Mouse (Mus musculus) left cerebral cortex, postnatal 25 days (tissue): ENCODE results near the gene Tmem178b. TPM values are rescaled to one million over a fixed set of nuclear protein-coding genes. Genes with fewer than 3 reads are reported as not detected.
A peak's percentile ranks its signal among the peaks of the same experiment; 100 is the strongest.

Experiments used
- DNase-seq, 2 experiments: peaks; one replicate each; pipeline ENCODE4 v3.0.0; 2022; ENCODE audit warnings: low spot score in 2 of 2, mixed read lengths in 1 of 2
- intact Hi-C: fragments of 180-260 bp; cut with DNase I; formaldehyde crosslinking; loops from one replicate; pipeline ENCODE4 v1.15.1; 2025
- total RNA-seq, 2 experiments: library from RNA; stranded (reverse); gene quantifications; 2 replicates each; pipeline ENCODE4 v1.2.3; 2021

Tmem178b gene
- total RNA-seq, 2 experiments from 2014 or later = 278 to 312 TPM

DNA sequence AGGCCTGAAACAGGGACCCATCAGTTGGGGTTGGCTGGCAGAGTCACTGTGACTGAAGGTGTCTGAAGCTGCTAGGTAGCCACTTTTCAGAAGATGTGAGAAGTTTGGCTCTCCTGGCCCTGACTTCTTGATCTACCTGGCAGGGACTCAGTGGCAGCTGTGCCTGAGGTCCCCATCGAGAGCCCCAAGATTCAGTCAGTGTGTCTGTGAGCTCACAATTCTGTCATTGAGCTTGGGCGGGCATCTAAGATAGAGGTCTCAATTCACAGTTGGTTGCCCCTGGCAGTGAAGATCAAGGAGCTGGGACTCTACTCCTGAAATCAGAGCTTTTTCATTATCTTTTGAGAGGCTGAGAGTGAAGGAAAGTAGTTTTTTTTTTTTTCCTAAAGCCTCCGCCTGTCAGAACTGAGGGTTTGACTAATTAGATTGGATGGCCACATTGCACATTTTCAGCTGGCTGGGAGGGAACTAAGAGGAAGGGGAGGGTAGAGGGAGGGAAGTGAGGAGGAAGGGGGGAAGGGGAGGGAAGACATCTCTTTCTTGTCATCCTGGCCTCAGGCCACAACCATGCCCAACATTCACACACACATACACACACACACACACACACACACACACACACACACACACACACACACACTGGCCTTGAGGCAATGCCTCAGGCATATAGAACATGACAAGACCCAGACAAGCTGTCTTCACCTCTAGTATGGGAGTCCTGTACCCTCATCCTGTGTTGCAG is 135.3 kb downstream of the Tmem178b start:
- intact Hi-C loops = no loop called here
- DNase-seq = no peak

DNA sequence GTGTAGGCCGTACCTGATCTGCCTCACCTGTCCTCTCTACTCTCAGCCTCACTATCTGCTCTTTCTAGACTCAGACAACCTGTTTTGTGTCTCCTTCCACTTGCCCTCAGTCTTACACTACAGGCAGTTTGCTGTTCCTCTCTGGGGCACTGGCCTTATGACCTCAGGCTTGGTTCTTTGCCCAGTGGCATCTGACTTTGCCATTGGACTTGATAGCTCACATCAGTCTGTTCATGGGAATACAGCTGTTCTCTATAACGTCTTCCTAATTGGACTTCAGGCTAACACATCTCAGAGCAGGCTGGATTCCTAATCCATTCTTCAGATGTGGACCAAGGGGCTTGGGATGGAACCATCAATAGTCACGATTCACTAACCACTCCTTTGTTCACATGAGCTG is 136.6 kb downstream of the Tmem178b start:
- no peak for DNase-seq
- intact Hi-C loops = no loop called here

DNA sequence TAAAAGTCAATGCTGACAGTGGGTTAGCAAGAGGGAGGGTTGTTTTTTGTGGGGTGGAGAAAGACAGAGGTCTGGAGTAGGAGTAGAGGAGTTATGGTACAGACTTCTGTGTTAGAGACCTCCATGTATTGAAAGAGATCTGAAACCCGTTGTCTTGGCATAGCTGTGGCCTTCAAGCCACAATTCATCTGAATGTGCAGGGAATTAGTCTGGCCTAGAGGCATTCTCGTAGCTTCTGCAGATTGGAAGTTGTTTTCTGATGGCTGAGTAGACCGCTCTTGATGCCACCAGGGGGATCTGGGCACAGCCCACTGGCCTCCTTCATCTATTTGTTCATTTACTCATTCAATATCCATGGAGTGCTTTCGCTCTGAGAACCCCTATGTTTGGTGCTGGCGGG is 138.0 kb downstream of the Tmem178b start:
- no peak for DNase-seq
- intact Hi-C loops = no loop called here

DNA sequence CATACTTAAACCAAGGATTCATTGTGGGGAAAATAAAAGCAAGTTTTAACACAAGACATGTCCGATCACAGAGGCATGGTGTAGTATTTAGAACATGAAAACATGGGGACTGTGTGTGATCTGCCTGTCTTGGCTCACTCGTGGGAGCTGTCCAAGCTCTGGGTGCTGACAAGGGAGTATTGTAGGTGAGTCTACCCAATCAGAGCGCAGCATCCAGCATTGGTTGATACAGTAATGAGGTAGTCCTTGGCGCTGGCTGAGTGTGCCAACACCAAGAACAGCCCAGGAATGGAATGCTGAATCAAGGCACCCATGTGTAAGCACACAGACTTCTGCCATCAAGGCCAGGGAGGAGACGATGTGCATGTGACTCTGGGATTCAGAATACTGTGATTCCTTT is 138.5 kb downstream of the Tmem178b start:
- intact Hi-C loops = no loop called here
- DNase-seq = peak in 1 of 2 experiments; percentile 50

DNA sequence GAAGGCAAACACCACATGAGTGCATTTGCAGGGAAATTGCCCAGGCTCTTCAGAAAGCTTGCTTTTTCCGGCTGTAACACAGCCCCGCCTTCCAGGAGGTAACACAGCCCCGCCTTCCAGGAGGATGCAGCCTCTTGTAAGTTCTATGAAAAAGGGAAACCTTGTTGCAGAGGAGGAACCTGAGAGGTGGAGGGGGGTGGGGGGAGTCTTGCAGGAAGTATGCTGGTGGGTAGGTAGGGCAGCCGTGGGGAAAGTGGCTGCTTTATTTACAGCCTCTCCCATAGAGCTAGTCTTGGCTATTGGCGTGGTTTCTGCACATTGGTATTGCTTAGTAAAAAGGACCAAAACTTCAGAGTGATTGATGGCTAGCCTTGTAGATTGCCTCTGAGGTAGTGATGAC is 140.3 kb downstream of the Tmem178b start:
- DNase-seq = peak in 1 of 2 experiments; percentile 40
- intact Hi-C loops = no loop called here

DNA sequence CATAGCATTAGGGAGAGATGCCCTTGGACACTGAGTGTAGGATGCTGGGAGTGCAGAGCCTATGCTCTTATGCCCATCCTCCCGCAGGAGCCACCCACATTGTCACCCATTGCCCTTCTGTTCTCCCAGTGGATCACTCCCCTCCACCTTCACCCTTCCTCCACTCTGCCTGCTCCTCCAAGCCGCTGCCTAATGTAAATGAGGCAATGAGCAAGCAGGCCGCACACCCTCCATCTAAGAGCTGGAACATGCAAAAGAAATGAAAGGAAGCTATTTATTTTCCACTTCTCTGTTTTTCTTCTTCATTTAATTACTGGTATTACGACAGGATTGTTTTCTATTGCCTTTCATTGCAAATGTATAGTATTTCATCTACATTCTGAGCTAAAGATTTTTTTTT is 142.1 kb downstream of the Tmem178b start:
- intact Hi-C loops = no loop called here
- peak in 1 of 2 experiments; percentile 46 for DNase-seq

DNA sequence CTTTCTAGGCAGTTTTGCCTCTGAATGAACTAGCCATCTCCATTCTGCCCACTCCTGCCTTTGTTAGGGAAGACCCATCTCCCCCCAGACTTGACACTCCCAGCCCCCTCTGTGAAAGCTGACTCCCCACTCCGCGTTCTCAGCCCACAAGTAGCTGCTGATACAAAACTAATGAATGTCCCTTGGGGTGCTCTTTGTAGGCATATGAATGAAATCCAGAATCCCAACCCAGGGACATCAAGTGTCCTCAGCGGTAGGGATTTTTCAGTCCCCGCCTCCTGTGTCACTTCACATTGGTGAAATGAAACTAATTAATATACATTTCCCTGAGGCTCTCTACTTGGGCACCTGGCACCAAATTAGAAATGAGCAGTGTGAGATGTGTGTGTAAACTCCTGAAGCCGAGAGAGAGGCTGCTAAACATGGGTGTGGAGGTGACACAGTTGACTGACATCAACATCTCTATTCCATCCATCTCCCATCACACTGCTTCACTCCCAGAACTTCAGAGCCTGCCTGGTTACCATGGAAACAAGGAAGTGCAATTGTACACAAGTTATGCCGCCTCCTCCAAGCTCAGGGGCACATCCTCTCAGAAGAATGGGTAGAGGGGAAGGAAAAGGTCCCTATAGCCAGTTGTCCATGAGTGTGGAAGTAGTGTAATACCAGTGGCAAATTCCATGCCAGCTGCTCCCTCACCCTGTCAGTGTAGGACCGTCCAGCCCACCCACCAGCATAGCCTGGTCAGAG is 142.8 kb downstream of the Tmem178b start:
- intact Hi-C loops = no loop called here
- DNase-seq = peak in 1 of 2 experiments; percentile 62

DNA sequence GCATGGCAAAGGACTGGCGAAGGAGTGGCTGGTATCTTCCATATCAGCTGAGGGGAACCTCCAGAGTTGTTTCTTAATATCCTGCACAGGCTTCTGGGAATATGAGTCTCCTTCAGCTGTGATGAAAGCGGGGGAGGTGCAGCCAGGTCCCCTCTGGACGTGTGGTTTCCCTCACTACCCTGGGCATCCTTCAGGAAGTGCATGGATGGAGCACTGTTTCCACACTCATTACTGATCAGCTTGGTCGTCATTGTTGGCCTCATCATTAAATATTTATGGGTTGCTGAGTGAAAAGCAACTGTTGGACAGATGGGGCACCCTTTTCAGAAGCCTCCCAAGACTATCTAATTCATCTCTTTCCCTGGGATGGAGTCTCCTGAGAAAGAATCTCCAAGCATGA is 146.3 kb downstream of the Tmem178b start:
- intact Hi-C loops = no loop called here
- no peak for DNase-seq

DNA sequence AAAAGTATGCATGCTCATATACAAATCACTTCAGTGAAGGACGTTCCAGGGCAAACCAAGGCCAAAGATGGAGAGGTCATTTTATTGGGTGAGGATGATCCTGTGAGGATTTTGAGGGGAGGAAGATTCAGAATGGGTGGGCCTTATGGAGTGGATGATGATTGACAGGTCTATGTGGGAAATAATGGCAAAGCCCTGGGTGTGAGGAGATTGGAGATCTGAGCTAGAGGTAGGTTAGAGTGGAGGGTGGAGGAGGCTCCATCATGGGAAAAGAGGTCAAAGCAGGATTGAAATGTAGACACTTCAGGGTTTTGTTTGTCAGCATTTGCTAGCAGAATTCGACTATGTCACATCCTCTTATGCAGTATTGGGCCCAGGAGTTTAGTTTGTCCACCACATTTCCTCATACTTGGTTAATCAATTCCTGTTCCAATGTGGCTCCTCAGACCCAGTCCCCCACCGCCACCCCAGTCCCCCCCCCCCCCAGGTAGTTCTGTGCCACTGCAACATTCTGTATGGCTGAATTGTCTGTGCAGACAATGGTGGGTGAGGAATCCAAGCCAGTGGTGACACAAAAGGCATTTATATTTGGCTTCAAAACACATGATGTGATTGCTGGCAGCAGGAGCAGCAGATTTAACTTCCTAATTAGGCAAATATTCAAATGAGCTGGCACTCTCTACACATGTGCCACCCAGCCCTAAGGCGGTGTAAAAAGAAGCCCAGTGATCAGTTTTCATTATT is 150.7 kb downstream of the Tmem178b start:
- intact Hi-C loops = no loop called here
- peak; percentile 54 to 75 for DNase-seq

DNA sequence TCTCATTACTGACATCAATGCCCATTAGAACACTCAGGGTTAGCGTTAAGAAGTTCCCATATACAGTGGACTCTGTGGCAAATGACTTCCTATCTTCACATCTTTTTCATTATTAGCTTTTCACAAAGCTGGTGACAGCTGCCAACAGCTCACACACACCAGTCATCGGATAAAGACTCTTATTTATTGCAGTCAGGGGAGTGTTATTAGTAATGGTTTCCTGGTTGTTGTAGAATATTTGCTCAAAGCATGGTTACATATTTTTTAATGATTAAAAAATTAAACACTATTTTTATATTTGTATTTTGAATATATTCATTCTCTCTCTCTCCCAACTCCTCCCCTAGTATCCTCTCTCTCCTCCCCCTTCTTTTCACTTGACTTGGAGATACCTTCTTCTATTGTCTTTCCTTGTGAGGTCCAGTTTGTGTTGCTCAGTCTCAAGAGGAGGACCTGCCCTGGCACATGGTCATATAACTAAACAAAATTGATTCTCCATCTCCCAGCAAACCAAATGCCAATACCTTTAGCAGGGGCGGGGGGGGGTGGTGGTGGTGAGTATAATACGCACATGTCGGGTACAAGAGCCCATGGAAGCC is 151.4 kb downstream of the Tmem178b start:
- intact Hi-C loops = no loop called here
- no peak for DNase-seq

DNA sequence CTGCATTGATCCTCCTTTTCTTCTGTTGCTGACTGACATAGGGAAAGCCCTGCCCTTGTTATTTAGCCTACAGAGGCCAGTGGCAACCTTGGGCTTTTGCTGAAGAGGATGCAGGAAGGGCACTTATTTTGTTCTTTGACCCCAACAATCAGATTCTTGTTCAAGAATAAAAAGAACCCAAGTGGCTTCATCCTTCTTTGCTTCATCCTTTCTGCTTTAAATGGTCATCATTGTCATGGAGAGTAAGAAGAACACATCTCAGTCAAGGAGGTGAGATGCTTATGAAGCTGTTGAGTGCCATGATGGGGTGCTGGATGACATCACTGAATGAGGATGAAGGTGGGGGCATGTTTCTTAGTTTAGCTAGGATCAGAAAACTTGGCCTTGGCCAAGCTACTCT is 159.8 kb downstream of the Tmem178b start:
- intact Hi-C loops = no loop called here
- no peak for DNase-seq

DNA sequence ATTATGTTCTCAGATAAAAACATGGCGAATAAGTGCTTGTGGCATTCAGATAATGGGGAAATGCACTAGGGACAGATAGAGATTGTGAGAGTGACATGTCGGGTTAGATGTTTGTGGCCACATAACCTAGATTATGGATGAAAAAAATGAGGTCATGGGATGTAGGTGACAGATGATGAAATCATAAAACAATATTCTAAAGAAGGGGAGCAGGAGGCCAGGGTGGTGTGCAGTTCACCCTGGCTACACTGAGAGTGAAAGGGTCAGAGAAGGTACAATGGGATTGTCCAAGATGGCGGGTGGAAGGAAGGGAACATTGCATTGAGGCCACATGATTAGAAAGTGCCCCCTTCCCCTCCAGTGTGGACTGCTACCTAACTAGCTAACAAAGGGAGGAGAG is 160.9 kb downstream of the Tmem178b start:
- DNase-seq = no peak
- intact Hi-C loops = no loop called here

DNA sequence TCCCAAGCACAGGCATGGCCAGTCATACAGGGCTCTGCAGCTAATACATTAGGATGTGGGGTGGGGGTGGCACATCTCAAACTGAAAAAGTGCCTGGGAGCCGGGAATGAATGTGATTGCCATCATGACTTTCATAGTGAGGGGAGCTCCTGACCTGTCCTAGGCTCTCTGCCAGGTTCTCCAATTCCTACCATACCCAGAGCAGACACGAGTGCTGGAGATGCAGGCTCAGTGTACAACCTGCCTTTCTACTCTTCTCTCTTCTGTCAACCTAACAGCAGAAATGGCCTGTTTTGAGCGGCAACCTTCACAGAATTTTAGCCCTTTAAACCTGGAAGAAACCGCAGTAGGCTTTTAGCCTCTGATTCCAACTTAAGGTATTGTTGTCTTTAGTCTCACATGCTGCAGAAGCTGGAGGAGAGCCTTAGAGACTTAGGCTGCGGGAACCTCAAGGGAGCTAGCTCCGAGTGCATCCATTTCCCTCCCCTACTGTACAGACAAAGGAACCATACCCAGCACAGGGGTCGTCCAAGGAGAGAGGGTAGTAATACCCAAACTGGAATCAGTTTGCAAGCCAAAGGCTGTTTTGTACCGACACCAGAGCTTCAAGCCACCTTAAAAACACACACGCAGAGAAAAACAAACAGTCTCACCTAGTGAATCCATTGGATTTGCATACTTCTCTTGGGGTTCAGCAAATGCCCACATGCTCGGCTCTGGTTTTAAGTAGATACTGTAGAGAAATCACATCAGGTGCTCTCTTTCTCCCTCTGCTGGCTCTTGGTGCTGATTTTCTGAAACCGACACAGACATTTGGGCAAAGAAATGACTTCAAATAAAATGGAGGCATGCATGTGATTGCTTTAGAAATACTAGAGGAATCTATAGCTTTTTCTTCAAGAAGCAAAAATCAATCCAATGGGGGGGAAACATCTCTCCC is 176.2 kb downstream of the Tmem178b start:
- DNase-seq = peak; percentile 64 to 85

DNA sequence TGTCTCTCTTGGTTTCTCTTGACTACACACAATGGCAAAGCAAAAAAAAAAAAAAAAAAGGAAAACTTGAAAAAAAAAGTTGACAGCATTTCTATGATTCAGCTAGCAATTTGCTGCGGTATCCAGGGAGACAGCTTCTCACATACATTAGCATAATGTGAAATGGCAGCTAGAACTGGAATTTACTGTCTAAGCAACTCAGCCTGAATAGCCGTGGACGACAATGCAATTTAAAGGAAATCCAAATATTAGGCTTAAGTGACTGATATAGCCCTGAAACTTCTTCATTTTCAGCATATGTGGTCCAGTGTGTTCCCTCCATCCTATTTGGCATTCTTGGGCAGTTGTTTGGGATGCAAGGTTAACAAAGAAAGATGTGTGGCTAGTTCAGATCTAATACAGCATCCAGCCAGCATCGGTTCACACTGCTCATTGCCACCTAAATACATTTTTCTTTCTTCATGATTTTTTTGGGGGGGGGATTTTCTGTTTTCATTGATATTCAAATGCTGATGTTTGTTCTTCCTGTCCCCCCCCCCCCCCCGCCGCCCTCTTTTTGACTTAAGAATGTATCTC is 176.9 kb downstream of the Tmem178b start:
- intact Hi-C loops = loop anchor here (5.0 to 10.0 kb wide), 2 partner anchors 145 to 178 kb away; partner anchors contain the start of gene Tmem178b

More for the DNA sequence above, 176.2 kb downstream of the Tmem178b start:
- intact Hi-C loops = no loop called here

DNA sequence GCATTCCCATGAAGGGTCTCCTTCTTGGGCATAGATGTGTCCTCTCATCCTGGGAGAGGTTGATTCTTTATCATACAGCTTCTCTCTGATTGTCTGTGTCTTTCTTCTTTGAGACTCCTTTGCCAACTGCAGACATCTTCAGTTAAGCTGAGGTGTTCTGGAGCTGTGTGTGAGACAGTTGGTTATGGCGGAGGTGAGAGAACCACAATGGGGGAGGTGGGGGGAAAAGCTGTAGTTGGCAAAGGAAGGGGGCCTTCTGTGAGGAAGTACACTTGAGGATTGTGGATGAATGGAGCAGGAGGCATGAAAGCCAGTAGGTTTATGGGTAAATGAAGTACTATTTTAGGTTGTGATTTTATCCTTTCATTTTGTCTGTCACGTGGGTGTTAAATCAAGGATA is 178.6 kb downstream of the Tmem178b start:
- DNase-seq = peak in 1 of 2 experiments; percentile 64

More for the DNA sequence above, 176.9 kb downstream of the Tmem178b start:
- peak in 1 of 2 experiments; percentile 60 for DNase-seq

DNA sequence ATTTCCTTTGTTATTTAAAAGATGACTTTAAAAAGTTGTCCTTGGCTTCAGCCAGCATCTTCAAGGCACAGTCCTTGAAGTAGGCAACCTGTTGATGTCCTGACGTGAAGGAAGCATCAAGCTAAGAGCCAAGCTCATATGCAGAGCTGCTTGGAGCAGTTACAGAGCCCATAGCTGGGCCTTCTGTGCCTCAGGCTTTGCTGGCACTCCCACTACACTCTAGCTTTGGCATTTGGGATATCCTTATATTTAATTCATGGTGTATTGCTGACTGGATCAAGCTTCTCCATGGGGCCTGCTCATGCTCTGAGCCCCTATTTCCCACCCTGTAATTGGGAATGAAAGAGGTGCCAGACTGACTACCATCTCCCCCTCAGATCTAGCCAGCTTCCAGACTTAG is 179.5 kb downstream of the Tmem178b start:
- intact Hi-C loops = loop anchor here (5.0 to 10.0 kb wide), 2 partner anchors 148 to 180 kb away; partner anchors contain the start of gene Tmem178b

More for the DNA sequence above, 178.6 kb downstream of the Tmem178b start:
- intact Hi-C loops = loop anchor here (5.0 to 10.0 kb wide), 2 partner anchors 147 to 179 kb away; partner anchors contain the start of gene Tmem178b

DNA sequence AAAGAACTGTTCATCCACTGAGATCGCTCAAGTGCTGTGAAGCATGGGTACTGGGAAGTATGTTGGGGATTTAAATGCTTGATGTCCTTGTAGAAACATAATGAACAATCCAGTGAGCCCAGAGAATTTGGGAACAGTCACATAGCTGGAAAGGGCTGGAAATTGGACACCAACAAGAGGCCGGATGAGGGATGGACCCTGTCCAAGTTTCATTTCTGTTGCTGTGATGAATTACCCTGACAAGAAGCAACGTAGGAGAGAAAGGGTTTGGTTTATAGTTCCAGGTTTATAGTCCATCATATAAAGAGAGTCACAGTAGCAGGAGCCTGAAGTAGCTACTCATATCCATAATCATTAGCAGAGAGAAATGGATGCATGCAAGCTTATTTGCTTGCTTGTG is 186.4 kb downstream of the Tmem178b start:
- DNase-seq = no peak
- intact Hi-C loops = loop anchor here (10.0 kb wide), 1 partner anchor 155 kb away; no protein-coding TSS in a partner anchor

More for the DNA sequence above, 179.5 kb downstream of the Tmem178b start:
- DNase-seq = no peak
